Mouse (Mus musculus): ENCODE results near the gene Clasrp. TPM values are rescaled to one million over a fixed set of nuclear protein-coding genes. Genes with fewer than 3 reads are reported as not detected.

Clasrp gene
- polyA plus RNA-seq, 1 experiment from 2014 or later, result 53.6 TPM

- 96% methylated on average over 2 of the region's 2 CpGs for WGBS
- Histone ChIP-seq H3K4me3 (peak overlapping the region; percentile 6), H3K27ac (no peak overlapping the region), H3K4me1 (peaks cover 37% of the 10 kb centered on the region), H3K36me3 (replicated peaks) (peaks cover 71% of the 10 kb centered on the region), H3K27me3 (ENCODE audit: poor library complexity, severe bottlenecking) (no peaks in the 10 kb centered on the region), H3K9me3 (no peaks in the 10 kb centered on the region)
- no peak for DNase-seq (ENCODE audit: extremely low spot score, low spot score)
Measured at GRCm38 (mm10) chr7:19557086-19557485, 47.2 kb downstream of the Clasrp start.

GRCm38 (mm10) chr7:19554168-19554567, 50.1 kb downstream of the Clasrp start:
- Histone ChIP-seq H3K4me1 (peaks cover 15% of the 10 kb centered on the region), H3K27me3 (ENCODE audit: poor library complexity, severe bottlenecking) (no peaks in the 10 kb centered on the region), H3K27ac (no peak overlapping the region), H3K9me3 (no peaks in the 10 kb centered on the region), H3K36me3 (replicated peaks) (peaks cover 77% of the 10 kb centered on the region), H3K4me3 (no peak overlapping the region)
- 81% methylated on average over 1 of the region's 1 CpGs for WGBS
- no peak for DNase-seq (ENCODE audit: extremely low spot score, low spot score)

GRCm38 (mm10) chr7:19552443-19552842, 51.8 kb downstream of the Clasrp start:
- H3K36me3 ChIP-seq (replicated peaks), result peaks cover 69% of the 10 kb centered on the region
- no peaks in the 10 kb centered on the region for H3K27me3 ChIP-seq (ENCODE audit: poor library complexity, severe bottlenecking)
- 85% methylated on average over 2 of the region's 2 CpGs for WGBS
- H3K9me3 ChIP-seq, result no peaks in the 10 kb centered on the region
- DNase-seq (ENCODE audit: extremely low spot score, low spot score), result no peak
- H3K4me1 ChIP-seq, result no peaks in the 10 kb centered on the region
- no peak overlapping the region for H3K4me3 ChIP-seq
- H3K27ac ChIP-seq, result no peak overlapping the region

GRCm38 (mm10) chr7:19551634-19552033, 52.7 kb downstream of the Clasrp start:
- no peak for DNase-seq (ENCODE audit: extremely low spot score, low spot score)
- no peak overlapping the region for H3K27ac ChIP-seq
- H3K4me3 ChIP-seq, result no peak overlapping the region
- no peaks in the 10 kb centered on the region for H3K4me1 ChIP-seq
- no peaks in the 10 kb centered on the region for H3K27me3 ChIP-seq (ENCODE audit: poor library complexity, severe bottlenecking)
- no peaks in the 10 kb centered on the region for H3K9me3 ChIP-seq
- H3K36me3 ChIP-seq (replicated peaks), result peaks cover 61% of the 10 kb centered on the region
- 87% methylated on average over 5 of the region's 5 CpGs for WGBS

- H3K4me1 ChIP-seq, result no peaks in the 10 kb centered on the region
- DNase-seq (ENCODE audit: extremely low spot score, low spot score), result no peak
- H3K27ac ChIP-seq, result no peak overlapping the region
- WGBS, result 93% methylated on average over 10 of the region's 10 CpGs
- H3K9me3 ChIP-seq, result no peaks in the 10 kb centered on the region
- no peaks in the 10 kb centered on the region for H3K27me3 ChIP-seq (ENCODE audit: poor library complexity, severe bottlenecking)
- H3K36me3 ChIP-seq (replicated peaks), result peaks cover 39% of the 10 kb centered on the region
- no peak overlapping the region for H3K4me3 ChIP-seq
Measured at GRCm38 (mm10) chr7:19549394-19549793, 54.9 kb downstream of the Clasrp start.

- Histone ChIP-seq H3K36me3 (replicated peaks) (peaks cover 20% of the 10 kb centered on the region), H3K9me3 (no peaks in the 10 kb centered on the region), H3K4me1 (peaks cover 2% of the 10 kb centered on the region; the same call in 1 of the 2 replicates), H3K4me3 (no peak overlapping the region), H3K27ac (no peak overlapping the region), H3K27me3 (ENCODE audit: poor library complexity, severe bottlenecking) (no peaks in the 10 kb centered on the region)
- no peak for DNase-seq (ENCODE audit: extremely low spot score, low spot score)
- 71% methylated on average over 2 of the region's 2 CpGs for WGBS
Measured at GRCm38 (mm10) chr7:19547344-19547969, 56.8 kb downstream of the Clasrp start.

- Histone ChIP-seq H3K4me3 (no peak overlapping the region), H3K27me3 (ENCODE audit: poor library complexity, severe bottlenecking) (no peaks in the 10 kb centered on the region), H3K27ac (no peak overlapping the region), H3K4me1 (peaks cover 16% of the 10 kb centered on the region), H3K36me3 (replicated peaks) (peaks cover 10% of the 10 kb centered on the region), H3K9me3 (no peaks in the 10 kb centered on the region)
- no peak for DNase-seq (ENCODE audit: extremely low spot score, low spot score)
- 85% methylated on average over 3 of the region's 3 CpGs for WGBS
Measured at GRCm38 (mm10) chr7:19546007-19546406, 58.3 kb downstream of the Clasrp start.

- Histone ChIP-seq H3K9me3 (no peaks in the 10 kb centered on the region), H3K27me3 (ENCODE audit: poor library complexity, severe bottlenecking) (no peaks in the 10 kb centered on the region), H3K4me1 (peaks cover 16% of the 10 kb centered on the region), H3K4me3 (no peak overlapping the region), H3K36me3 (replicated peaks) (peaks cover 9% of the 10 kb centered on the region; the same call in 1 of the 2 replicates), H3K27ac (no peak overlapping the region)
- WGBS, result 63% methylated on average over 6 of the region's 6 CpGs
- DNase-seq (ENCODE audit: extremely low spot score, low spot score), result no peak
Measured at GRCm38 (mm10) chr7:19543584-19543983, 60.7 kb downstream of the Clasrp start.

GRCm38 (mm10) chr7:19542155-19542691, 62.1 kb downstream of the Clasrp start:
- Histone ChIP-seq H3K9me3 (no peaks in the 10 kb centered on the region), H3K4me3 (no peak overlapping the region), H3K27ac (no peak overlapping the region), H3K4me1 (peaks cover 16% of the 10 kb centered on the region), H3K27me3 (ENCODE audit: poor library complexity, severe bottlenecking) (no peaks in the 10 kb centered on the region), H3K36me3 (replicated peaks) (peaks cover 16% of the 10 kb centered on the region)
- DNase-seq (ENCODE audit: extremely low spot score, low spot score), result no peak
- 78% methylated on average over 8 of the region's 8 CpGs for WGBS

- H3K27ac ChIP-seq, result no peak overlapping the region
Measured at GRCm38 (mm10) chr7:19541681-19542154, 62.6 kb downstream of the Clasrp start.

GRCm38 (mm10) chr7:19540771-19541566, 63.3 kb downstream of the Clasrp start:
- 94% methylated on average over 2 of the region's 2 CpGs for WGBS
- peaks cover 16% of the 10 kb centered on the region for H3K4me1 ChIP-seq
- no peak for DNase-seq (ENCODE audit: extremely low spot score, low spot score)
- H3K9me3 ChIP-seq, result no peaks in the 10 kb centered on the region
- H3K27ac ChIP-seq, result no peak overlapping the region
- peaks cover 21% of the 10 kb centered on the region for H3K36me3 ChIP-seq (replicated peaks)
- no peak overlapping the region for H3K4me3 ChIP-seq
- H3K27me3 ChIP-seq (ENCODE audit: poor library complexity, severe bottlenecking), result no peaks in the 10 kb centered on the region

More at GRCm38 (mm10) chr7:19541681-19542154, 62.6 kb downstream of the Clasrp start:
- Histone ChIP-seq H3K9me3 (no peaks in the 10 kb centered on the region), H3K27me3 (ENCODE audit: poor library complexity, severe bottlenecking) (no peaks in the 10 kb centered on the region), H3K36me3 (replicated peaks) (peaks cover 18% of the 10 kb centered on the region), H3K4me3 (no peak overlapping the region), H3K4me1 (peaks cover 16% of the 10 kb centered on the region)
- DNase-seq (ENCODE audit: extremely low spot score, low spot score), result no peak
- 87% methylated on average over 7 of the region's 7 CpGs for WGBS

GRCm38 (mm10) chr7:19534676-19535075, 69.6 kb downstream of the Clasrp start:
- H3K27me3 ChIP-seq (ENCODE audit: poor library complexity, severe bottlenecking), result no peaks in the 10 kb centered on the region
- 94% methylated on average over 10 of the region's 10 CpGs for WGBS

GRCm38 (mm10) chr7:19532240-19532639, 72.0 kb downstream of the Clasrp start:
- H3K9me3 ChIP-seq, result no peaks in the 10 kb centered on the region
- no peak overlapping the region for H3K4me3 ChIP-seq
- no peaks in the 10 kb centered on the region for H3K4me1 ChIP-seq
- H3K27ac ChIP-seq, result no peak overlapping the region
- 93% methylated on average over 14 of the region's 14 CpGs for WGBS
- H3K27me3 ChIP-seq (ENCODE audit: poor library complexity, severe bottlenecking), result no peaks in the 10 kb centered on the region
- no peak for DNase-seq (ENCODE audit: extremely low spot score, low spot score)
- H3K36me3 ChIP-seq (replicated peaks), result peaks cover 83% of the 10 kb centered on the region

More at GRCm38 (mm10) chr7:19534676-19535075, 69.6 kb downstream of the Clasrp start:
- H3K4me1 ChIP-seq, result no peaks in the 10 kb centered on the region
- no peaks in the 10 kb centered on the region for H3K9me3 ChIP-seq
- DNase-seq (ENCODE audit: extremely low spot score, low spot score), result no peak
- no peak overlapping the region for H3K27ac ChIP-seq
- H3K36me3 ChIP-seq (replicated peaks), result peaks cover 80% of the 10 kb centered on the region
- H3K4me3 ChIP-seq, result no peak overlapping the region

All from forebrain, embryonic 10.5 days (tissue).